Mouse (Mus musculus): ENCODE data around the gene Dnajc14.
"Not testable (repeated sequence)": the region's sequence is repeated elsewhere in the genome, so short reads cannot be mapped to it uniquely, and the experiment has no call there.

The Dnajc14 gene

DNA sequence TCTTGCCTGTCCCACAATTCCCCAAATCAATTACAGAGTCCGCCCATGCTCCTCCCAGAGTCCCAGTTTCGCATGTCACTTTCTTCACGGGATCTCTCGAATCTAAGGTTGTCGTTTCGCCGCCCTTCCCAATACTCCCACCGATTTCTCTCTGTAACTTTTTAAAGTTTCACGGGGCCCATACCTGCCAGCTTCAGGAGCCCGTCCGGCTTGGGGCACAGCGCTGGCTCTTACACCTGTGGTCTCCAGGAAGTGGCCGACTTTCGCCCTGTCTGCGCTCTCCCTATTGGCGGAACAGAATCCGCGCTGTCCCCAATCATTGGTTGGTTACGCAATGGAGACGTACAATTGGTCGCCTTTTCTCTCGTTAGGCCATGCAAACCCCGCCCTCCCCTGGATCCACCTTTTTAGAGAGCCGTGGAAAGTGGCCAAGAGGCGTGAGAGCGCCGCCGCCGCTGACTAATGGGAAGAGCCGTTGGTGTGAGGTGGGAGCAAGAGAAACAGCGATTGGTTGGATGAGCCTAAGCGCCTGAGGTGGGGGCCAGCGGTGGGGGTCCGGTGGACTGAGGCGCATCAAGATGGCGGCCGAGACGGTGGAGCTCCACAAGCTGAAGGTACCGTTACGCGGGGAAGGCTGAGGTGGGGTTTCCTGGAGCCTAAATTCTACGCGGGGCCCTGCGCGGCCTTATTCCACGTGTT, 17.6 kb downstream of the Dnajc14 start, which contains the start of gene Ormdl2:
Gene Ormdl2 (minus strand): TSS at position 288 of the 699 bp plus-strand sequence.
- DNase-seq (ENCODE audit: low spot score): peak; percentile 100

- DNase-seq (ENCODE audit: low spot score): peak; percentile 29
Measured at GRCm38 (mm10) chr10:128822135-128822534, 18.3 kb downstream of the Dnajc14 start.

DNA sequence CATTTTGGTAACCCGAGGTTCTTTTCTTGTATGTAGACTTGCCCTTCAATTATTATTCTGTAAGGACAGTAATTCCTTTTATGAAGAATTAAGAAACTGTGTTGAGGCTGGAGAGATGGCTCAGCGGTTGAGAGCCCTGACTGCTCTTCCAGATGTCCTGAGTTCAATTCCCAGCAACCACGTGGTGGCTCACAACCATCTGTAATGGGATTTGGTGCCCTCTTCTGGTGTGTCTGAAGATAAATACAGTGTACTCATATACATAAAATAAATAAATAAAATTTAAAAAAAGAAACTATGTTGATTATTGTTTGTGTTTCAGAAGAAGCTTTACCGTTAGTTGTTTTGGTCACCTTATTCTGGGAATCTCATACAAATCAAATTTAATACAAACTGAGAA, 19.2 kb downstream of the Dnajc14 start:
- DNase-seq (ENCODE audit: low spot score): not testable (repeated sequence)

DNA sequence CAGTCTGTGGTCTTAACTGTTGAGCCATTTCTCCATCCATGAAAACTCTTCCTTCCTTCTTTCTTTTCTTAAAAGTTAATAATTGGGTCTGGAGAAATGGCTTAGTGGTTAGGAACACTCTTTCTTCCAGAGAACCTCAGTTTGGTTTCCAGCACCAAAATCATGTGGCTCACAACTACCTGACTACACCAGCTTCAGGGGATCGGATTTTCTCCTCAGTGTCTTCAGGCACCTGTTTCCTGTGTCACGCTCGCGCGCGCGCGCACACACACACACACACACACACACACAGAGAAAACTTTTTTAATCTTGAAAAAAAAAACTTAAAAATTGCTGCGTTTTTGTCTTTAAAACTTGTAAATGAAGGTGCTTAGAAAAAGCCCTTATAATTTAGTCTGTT, 20.0 kb downstream of the Dnajc14 start:
- DNase-seq (ENCODE audit: low spot score): no peak

DNA sequence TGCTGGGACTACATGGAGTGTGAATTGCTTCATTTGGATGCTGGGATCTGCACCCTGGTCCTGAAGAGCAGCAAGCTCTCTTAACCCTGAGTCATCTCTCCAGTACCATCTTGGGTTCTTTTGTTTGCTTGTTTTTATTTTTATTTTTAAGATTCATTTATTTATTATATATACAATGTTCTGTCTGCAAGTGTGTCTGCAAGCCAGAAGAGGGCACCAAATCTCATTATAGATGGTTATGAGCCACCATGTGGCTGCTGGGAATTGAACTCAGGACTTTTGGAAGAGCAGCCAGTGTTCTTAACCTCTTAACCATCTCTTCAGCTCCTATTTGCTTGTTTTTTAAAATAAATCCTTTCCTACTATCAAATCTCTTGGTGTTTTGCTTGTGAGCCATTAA, 33.5 kb downstream of the Dnajc14 start:
- DNase-seq (ENCODE audit: low spot score): no peak

GRCm38 (mm10) chr10:128839434-128839833, 35.6 kb downstream of the Dnajc14 start:
- DNase-seq (ENCODE audit: low spot score): no peak

GRCm38 (mm10) chr10:128840612-128841011, 36.8 kb downstream of the Dnajc14 start:
- DNase-seq (ENCODE audit: low spot score): no peak

DNA sequence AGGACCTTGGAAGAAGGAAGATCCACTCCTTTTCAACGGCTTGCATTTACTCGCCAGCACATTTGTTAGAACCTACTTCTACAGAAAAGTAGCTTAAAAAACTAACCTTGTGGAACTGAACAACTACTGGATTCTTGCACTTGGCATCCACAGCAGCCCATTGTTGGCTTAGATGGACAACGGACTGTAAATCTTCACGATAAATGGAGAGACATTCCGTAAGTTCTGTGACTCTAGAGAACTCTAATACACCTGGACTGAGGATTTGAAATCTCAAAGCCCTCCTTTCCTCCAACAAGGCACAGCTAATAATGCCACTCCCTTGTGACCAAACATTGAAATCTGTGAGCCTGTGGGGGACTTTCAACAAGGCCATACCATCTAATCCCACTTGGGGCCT, 39.4 kb downstream of the Dnajc14 start:
- no peak for DNase-seq (ENCODE audit: low spot score)

DNA sequence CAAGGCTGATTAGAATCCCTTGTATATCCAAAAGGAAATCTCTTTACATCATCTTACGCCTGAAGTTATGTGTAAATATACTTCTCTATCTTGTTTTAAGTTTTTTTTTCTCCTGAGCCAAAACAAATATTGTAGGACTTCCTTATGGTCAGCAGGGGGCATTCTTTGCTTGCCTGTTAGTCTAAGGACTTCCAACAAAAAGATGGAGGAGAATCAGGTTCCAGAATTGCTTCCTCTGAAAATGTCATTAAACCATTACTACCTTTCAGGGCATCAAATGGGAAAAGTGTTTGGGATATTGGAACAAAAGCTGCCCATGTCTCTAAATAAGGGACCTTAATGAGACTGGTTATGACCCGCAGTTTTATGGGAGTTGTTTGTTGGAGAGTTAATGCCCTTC, 41.7 kb downstream of the Dnajc14 start:
- peak; percentile 79 for DNase-seq (ENCODE audit: low spot score)

- DNase-seq (ENCODE audit: low spot score): no peak
Measured at GRCm38 (mm10) chr10:128846664-128847063, 42.8 kb downstream of the Dnajc14 start.

DNA sequence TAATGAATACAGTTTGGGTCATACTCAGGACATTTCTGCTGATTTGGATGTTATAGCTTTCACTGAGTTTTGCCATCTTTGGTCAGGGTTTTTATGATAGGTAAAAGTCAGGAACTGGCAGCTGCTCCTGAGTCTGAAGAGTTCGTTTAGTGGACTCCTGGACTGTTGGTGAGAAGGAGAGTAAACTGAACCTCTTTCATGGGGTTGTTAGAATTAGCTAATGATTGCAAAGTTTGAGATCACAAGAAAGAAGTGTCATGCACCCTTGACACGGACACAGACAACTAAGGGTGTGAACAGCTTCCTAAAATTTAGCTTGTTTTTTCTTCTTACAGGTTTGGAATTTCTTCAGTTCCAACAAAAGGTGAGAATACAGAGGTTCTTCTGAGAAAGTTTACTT, 44.6 kb downstream of the Dnajc14 start:
- no peak for DNase-seq (ENCODE audit: low spot score)

DNA sequence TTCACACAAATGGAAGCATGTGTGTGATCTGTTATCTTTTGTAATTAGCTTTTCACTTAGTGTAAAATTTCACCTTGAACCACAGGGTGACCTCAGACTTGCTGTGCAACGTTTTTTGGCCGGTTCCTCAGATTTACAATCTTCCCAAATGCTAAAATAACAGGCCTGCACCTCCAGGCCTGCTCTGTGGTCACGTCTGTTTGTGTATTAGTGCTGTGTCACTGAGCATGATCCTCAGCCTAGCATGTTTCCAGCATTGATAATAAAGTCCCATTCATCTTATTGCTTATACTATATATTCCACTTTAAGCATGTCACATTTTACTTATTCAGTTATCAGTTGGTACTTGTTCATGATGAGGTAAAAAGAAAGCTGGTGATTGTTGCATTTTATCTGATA, 46.5 kb downstream of the Dnajc14 start:
- no peak for DNase-seq (ENCODE audit: low spot score)

DNA sequence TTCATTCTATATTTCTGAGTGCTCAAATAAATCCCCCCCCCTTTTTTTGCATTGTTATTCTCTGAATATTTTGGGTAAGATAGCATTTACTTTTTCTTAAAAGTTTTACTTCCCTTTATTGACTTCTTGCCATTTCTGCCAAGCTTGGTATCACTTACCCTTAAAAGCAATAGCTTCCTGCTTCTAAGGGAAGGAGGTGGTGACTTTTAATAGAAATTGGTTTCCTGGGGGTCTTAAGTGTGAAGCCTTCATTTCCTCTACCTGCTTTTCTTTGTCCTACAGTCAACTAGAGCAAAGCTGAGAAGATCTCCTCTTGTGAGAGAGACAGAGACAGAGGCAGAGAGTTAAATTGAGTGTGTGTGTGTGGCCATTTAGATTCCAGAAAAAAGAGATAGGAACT, 57.3 kb downstream of the Dnajc14 start:
- DNase-seq (ENCODE audit: low spot score): no peak

DNA sequence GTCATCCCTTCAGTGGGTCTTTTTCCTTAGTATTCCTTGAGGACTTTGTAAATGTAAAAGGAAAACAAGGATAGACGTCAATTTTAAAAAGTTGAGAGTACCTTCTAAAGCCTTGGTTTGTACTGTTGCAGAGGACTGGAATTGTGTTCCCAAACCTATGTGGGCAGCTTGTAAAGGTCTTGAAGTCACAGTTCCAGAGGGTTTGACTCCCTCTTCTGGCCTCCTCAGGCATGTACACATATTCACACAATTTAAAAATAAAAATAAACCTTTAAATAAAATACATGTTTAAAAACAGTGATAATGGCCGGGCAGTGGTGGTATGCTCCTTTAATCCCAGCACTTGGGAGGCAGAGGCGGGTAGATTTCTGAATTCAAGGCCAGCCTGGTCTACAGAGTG, 62.2 kb downstream of the Dnajc14 start:
- no peak for DNase-seq (ENCODE audit: low spot score)

DNA sequence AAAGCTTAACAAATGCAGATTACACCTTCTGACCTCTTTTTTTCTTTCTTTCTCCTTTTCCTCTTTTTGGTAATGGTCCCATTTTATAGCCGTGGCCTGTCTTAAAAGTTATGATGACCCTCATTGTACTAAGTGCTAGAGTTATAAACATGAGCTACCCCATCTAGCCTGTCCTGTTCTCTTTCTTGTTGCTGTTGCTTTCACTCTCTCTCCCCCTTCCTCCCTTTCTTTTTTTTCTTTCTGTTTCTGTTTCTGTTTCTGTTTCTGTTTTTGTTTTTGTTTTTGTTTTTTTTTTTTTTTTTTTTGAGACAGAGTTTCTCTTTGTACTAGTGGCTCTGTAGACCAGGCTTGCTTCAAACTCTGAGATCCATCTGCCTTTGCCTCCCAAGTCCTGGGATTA, 62.7 kb downstream of the Dnajc14 start:
- no peak for DNase-seq (ENCODE audit: low spot score)

All from embryo, embryonic 10.5 days (tissue).